Mouse (Mus musculus): ENCODE measurements around the gene Fxr2. TPM values are rescaled to one million over a fixed set of nuclear protein-coding genes. Genes with fewer than 3 reads are reported as not detected.
"Not testable (repeated sequence)": the region's sequence is repeated elsewhere in the genome, so short reads cannot be mapped to it uniquely, and the experiment has no call there.

Fxr2 gene
- total RNA-seq, 2 experiments from 2014 or later, result 124 to 131 TPM

DNA sequence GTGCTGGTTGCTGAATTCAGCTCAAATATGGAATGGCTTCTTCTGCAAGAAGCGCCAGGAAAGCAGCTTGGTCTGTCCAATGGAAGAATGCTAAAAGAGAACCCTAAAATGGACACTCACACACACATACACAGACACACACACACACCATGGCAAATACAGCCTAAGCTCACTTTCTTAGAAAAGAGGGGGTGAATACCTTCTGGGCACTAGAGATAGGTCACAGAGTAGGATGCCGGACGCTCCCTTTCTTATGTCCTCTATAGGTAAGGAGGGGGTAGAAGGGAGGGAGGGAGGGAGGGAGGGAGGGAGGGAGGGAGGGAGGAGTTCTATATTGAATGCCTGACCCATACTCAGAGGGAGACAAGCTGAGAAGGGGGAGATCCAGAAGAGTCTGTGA is 24.3 kb upstream of the Fxr2 start:
- DNase-seq (ENCODE audit: extremely low spot score in 1 of 2, low spot score in 1 of 2), result no peak

DNA sequence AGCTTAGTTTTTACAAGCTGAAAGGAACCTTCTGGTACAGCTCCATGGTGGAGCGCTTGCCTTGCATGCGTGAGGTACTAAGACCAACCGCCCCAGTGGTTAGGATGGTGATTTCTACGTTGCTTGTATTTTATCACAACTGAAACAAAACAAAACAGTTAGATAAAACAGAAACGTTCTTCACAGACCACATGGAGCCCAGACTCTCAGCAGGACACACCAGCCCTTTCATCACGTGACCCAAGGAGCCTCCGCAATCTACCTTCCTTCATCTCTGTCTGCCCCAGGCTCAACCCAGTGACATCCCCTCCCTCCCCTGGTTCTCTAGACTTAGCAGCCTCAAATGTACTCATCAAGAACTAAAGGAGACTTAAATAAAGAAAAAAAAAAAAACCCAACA is 23.4 kb upstream of the Fxr2 start:
- no peak for DNase-seq (ENCODE audit: extremely low spot score in 1 of 2, low spot score in 1 of 2)

DNA sequence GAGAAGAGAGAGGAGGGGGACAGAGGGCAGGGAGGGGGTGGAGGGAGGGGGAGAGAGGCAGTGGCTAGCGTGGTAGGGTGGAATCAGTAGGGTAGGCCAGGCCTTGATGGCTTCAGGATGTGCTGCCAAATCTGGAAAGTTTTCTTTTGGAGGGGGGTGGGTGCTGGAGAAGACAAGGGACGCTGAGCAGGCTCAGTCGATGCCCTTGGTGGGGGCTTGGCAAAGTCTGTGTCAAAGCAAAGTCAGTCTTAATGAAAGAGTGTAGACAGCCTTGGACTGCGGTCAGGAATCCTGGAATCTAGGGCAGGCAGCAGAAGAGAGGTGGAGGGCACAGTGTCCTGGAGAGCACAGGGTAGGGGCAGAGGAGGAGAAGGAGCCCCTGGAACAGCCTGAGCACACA is 21.9 kb upstream of the Fxr2 start:
- no peak for DNase-seq (ENCODE audit: extremely low spot score in 1 of 2, low spot score in 1 of 2)

DNA sequence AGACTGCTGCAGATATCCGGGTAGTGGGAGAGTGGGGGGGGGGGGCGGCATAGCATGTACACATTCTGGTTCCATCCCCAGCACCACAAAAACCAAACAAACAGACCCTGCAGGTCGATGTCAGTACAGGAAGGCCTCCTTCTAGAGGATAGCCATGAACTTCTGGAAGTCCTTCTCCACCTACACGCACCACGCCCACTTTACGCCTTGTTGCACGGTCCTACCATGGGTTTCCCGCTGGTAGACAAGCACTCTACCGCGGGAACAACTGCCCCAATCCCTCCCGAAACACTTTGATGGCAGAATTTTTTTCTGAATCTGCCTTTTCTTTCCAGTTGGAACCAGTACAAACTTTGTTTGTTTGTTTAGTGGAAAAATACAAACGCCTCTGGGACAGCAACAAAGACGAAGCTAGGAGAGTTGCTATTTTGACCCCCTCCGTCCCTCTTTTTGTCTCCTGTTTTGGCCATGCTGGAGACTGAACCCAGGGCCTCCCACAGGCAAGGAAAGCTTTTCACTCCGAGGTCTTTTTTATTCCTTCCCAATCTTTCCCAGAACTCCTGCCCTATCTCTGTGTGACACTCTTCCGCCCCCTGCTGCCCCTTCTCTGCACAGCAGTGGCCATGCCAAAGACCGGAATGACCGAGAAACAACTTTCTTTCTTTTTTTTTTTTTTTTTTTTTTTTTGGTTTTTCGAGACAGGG is 19.1 kb upstream of the Fxr2 start:
- DNase-seq (ENCODE audit: extremely low spot score in 1 of 2, low spot score in 1 of 2), result peak; percentile 64 to 90

DNA sequence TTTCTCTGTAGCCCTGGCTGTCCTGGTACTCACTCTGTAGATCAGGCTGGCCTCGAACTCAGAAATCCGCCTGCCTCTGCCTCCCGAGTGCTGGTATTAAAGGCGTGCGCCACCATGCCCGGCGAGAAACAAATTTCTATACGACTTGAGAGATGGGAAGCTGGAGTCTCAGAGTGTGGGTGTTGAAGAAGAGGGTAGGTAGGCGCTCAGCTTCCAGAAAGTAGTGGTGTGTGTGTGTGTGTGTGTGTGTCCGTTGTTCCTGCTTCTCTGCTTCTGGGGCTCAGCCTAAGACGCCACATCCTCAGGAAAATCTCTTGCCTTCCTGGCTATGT is 18.6 kb upstream of the Fxr2 start:
- DNase-seq (ENCODE audit: extremely low spot score in 1 of 2, low spot score in 1 of 2), result not testable (repeated sequence)

DNA sequence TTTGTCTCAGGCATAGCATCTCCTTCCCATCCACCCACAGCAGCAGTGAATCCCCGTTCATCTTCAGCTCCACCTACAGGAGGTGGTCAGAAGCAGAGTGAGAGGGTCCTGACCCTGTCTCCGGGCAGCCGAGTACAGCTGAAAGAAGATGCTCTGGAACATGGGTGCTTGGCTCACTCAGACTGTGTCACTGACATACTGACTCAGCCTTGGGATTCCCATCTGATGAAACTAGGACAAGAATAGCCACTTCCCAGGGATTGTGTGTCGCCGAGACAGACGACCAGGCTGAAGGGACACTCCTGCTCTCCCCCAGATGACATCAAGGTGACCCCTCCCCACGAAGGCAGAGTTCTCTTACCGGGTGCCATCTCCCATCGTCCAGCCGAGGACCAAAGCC is 16.0 kb upstream of the Fxr2 start:
- DNase-seq (ENCODE audit: extremely low spot score in 1 of 2, low spot score in 1 of 2), result no peak

DNA sequence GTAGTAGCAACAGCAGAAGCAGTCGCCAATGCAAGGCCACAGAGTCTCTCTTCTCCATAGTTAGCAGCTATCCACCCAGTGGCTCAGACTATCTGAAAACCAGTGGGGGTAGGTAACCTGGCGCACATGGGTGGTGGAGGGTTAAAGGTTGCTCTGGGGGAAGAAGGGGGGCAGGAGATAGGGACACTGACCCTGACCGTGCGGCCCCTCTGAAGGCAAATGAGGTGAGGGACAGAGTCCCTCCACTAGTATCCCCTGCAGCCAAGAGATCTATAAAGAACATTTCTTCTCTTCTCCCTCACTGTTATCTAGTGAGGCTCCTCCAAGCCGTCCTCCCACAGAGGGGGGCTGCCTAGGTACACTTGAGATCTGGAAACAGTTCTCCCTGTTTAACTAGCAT is 15.0 kb upstream of the Fxr2 start, which contains the start of gene Shbg:
TSS of gene Shbg (minus strand) at position 101 of the 400 bp plus-strand sequence.
- no peak for DNase-seq (ENCODE audit: extremely low spot score in 1 of 2, low spot score in 1 of 2)

DNA sequence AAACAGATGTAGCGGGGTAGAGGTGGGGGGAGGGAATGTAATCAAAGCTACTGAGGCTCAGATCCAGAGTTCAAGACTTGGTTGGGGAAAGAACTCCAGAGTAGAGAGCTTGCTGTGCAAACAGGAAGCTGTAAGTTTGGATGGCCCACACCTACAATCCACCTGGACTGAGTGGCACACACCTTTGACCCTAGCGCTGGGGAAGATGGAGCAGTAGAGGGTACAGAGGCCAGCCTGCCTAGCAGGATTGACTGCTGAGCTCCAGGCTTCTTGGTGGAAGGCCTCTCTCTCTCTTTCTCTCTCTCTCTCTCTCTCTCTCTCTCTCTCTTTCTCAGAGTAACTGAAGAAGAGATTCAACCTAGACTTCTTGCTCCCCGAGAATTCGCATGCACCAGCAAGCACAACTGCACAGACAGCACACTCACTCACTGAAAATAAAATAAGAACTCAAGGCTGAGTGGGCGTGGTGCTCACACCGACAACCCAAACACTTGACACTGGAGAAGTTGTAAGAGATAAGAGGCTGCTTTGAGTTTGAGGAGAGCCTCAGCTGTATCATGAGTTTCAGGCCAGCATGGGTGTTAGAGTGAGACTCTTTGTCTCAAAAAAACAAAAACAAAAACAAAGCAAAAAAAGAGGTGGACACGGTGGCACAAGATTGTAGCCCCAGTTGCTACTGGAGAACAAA is 12.3 kb upstream of the Fxr2 start:
- DNase-seq (ENCODE audit: extremely low spot score in 1 of 2, low spot score in 1 of 2), result no peak

DNA sequence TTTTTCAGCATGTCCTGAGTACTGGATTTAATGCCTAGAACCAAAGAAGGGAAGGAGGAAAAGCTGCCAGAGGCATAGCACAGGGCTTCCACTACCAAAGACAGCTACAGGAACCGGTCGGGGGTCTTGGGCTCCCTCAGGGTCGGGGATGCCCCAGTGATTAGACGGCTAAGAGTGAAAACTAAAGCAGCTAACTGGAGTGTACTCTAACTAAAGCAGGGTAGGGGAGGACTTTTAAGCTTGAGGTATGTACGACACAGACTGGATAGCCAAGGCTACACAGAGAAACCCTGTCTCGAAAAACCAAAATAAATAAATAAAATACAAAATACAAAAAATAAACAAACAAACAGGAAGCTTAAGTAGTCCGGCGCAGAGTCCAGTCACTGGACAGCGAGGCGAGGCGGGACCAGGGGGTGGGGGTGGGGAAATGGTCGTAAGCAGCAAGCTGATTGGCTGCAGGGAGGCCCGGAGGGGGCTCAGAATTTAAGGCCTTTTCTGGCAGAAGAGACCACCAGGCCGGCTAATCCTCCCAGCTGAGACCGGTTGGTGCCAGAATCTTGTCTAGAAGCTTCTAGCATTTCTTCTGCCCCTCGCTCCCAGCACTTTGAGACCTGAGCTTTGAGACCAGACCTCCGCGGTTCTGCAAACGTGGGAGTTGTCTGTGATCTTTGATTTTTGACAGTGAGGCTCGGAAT is 11.1 kb upstream of the Fxr2 start, which contains the start of gene Sat2:
TSS of gene Sat2 (plus strand) at position 454 of the 698 bp plus-strand sequence.
- peak; percentile 31 to 49 for DNase-seq (ENCODE audit: extremely low spot score in 1 of 2, low spot score in 1 of 2)

DNA sequence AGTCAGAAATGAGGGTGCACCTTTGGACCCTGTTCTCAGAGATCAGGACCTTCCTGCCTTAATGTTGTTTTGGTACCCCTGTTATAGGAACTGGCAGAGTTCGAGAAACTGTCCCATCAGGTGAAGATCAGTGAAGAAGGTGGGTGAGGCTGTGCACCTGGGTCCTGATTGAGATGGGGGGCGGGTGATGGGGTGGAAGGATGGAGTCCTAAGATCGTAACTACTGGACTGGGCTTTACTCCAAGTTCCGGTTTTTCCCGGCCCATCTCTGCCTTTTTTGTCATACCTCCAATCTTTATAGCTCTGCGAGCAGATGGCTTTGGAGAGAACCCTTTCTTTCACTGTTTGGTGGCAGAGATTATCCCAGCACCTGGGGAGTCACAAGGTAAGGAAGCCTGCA is 10.4 kb upstream of the Fxr2 start:
- no peak for DNase-seq (ENCODE audit: extremely low spot score in 1 of 2, low spot score in 1 of 2)

DNA sequence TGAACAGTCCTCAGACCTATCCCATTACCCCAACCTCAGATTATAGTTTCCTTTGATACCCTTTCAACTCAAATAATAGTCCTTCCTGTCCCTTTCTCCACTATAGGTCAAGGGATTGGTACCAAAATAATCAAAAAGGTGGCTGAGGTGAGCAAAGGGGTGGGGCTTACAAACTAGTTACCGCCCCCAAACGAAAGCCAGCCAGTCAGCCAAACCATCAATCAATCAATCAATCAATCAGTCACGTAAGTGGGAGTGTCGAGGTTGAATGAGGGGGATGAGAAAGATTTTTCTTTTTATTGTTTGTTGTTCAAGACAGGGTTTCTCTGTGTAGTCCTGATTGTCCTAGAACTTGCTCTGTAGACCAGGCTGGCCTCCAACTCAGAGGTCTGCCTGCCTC is 9.8 kb upstream of the Fxr2 start:
- no peak for DNase-seq (ENCODE audit: extremely low spot score in 1 of 2, low spot score in 1 of 2)

DNA sequence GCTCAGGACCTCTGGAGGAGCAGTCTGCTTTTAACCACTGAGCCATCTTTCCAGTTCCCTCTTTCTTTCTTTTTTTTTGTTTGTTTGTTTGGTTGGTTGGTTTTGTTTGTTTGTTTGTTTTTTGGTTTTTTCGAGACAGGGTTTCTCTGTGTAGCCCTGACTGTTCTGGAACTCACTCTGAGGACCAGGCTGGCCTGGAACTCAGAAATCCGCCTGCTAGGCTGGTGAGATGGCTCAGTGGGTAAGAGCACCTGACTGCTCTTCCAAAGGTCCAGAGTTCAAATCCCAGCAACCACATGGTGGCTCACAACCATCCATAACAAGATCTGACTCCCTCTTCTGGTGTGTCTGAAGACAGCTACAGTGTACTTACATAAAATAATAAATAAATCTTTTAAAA is 8.5 kb upstream of the Fxr2 start:
- not testable (repeated sequence) for DNase-seq (ENCODE audit: extremely low spot score in 1 of 2, low spot score in 1 of 2)

DNA sequence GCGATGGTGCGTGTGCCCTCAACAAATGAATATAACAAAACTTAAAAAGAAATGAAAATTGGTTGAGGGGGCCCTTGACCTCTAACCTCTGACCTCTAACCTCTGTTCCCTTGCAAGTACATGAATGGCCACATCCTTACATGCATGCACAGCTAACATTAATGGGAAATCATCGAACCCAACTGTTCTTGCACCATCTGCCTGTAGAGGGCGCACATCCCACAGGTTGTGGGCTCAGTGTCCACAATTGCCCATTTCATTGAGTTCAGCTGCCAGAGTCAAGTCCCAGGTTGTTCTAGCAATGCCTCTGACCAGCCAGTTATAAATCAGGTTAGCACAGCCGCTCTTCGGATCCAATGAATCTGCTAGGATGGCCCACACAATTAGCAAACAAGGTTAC is 4.5 kb upstream of the Fxr2 start:
- peak; percentile 38 to 87 for DNase-seq (ENCODE audit: extremely low spot score in 1 of 2, low spot score in 1 of 2)

DNA sequence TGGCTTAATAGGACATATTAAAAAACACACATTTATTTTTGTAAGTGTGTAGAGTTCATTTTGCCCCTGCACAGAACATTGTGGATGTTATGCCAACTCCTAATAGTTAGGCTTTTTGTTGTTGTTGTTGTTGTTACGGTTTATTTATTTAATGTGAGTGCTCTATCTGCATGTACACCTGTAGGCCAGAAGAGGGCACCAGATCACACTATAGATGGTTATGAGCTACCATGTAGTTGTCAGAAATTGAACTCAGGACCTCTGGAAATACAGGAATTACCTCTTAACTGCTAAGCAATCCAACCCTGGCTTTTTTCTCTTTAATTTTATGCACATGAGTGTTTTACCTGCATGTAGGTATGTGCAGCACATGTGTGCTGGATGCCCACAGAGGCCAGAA is 3.0 kb upstream of the Fxr2 start:
- DNase-seq (ENCODE audit: extremely low spot score in 1 of 2, low spot score in 1 of 2), result no peak

DNA sequence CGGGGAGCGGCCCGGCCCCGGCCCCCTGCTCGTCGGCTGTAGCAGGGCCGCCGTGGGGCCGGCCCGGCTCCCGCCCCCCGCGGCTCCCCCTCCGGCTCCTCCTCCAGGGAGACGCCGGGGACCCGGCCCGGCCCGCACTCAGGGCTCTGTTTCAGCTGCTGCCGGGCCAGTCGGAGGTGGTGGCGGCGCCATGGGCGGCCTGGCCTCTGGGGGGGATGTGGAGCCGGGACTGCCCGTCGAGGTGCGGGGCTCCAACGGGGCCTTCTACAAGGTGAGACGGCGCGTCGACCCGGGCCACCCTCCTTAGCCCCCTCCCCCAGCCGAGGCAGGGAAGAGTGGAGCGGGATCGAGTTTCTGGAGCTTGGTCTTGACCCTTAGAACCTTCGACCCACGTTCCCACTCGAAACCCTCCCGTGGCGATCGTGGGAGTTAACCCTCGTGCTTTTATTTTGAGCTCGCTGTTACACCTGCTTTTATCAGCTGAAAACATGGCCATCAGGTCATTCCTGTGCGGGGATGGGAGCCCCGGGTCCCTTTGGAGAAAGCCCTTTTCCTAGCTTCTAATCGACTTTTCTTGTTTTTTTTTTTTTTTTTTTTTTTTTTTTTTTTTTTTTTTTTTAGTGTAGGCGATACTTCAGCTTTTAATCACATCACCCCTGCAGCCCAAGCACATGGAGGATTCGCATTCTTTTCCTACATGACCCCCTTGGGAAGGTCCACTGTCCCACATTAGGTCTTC is 507 bp downstream of the Fxr2 start:
- no peak for DNase-seq (ENCODE audit: extremely low spot score in 1 of 2, low spot score in 1 of 2)

DNA sequence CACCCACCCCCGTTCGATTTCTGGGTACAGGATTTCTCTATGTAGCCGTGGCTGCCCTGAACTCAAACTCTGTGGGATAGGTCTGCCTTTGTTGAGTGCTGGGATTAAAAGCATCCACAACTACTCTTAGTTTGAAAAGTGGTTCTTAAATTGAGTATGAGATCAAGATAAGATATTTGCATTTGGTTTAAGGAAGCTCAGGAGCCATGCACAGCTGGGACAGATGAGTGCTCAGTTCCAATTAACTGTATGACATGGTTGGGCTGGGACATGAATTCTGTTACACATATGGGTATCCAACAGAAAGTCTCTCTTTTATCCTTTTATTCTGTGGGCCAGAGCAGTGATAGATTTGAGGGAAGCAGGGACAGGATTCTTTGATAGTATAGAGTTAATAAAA is 2.7 kb downstream of the Fxr2 start:
- no peak for DNase-seq (ENCODE audit: extremely low spot score in 1 of 2, low spot score in 1 of 2)

DNA sequence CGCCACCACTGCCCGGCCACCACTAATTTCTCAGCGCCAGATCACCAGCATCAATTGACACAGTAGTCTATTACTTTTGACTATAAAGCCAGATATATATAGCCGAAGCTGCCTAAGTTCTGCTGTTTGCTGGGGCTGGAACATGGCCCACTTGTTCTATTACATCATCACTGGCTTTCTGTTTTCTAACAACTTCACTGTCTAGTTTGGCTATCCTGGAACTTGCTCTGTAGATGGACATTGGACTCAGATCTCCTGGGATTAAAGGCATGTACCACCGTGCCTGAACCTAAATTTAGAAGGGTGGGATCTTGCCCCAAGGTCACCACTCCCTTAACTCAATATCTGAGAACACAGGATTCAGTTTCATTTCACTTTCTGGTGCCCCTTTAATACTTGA is 13.1 kb downstream of the Fxr2 start:
- DNase-seq (ENCODE audit: extremely low spot score in 1 of 2, low spot score in 1 of 2), result no peak

DNA sequence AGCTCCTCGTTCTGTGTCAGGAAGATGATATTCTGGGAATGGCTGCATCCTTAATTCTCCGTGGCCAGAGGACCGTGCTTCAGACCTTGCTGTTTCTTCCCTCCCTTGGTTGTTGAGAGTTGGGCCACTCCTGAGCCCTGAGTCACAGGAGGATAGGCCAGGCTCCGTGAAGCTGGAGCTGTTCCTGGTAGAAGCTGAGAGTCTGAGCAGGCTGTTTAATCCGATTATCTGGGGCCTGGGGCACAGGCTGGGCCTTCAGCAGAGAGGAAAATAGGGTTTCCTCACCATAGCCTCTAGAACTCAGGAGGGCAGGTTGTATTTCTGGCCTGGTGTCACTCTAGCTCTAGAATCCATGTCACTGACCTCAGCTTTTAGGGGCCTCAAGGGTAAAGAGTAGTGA is 20.6 kb downstream of the Fxr2 start:
- DNase-seq (ENCODE audit: extremely low spot score in 1 of 2, low spot score in 1 of 2), result no peak

DNA sequence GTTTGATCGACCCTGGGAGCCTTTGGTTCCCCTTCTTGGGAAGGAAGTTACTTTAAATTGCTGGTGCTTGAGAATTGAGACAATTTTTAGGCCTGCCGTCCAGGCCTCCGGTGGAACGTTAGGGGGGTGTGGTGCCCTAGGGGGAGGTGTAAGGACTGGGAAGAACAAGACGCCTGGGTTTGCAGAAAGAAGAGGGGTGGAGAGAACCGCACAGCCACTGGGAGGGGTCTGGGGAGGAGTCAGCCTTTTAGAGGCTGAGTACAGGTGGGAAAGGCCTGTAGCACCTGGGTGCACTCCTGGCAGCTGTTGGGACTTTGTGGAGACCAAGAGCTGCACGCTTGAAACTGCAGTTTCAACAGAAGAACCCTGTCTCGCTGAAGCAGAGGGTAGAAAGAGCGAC is 22.0 kb downstream of the Fxr2 start:
- no peak for DNase-seq (ENCODE audit: extremely low spot score in 1 of 2, low spot score in 1 of 2)

DNA sequence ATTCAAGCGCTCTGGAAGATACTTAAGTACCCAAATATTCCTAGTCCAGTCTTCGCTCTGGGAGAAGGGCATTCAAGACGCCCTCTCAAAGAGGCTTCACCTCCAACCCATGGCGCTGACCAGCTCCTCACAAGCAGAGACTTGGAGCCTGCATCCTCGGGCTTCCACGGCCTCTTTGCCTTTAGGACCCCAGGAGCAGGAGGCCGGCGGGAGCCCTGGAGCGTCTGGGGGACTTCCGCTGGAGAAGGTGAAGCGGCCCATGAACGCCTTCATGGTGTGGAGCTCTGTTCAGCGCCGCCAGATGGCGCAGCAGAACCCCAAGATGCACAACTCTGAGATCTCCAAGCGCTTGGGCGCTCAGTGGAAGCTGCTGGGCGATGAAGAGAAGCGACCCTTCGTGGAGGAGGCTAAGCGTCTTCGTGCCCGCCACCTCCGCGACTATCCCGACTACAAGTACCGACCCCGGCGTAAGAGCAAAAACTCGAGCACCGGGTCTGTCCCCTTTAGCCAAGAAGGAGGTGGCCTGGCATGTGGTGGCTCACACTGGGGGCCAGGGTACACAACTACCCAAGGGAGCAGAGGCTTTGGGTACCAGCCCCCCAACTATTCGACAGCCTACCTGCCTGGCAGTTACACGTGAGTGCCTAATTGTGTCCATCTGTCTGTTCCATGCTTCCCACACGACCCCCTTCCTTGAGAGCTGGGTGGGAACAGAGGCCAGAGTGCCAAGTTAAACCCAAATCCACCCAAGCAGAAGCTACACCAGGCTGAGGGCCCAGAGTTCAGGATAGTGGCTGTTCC is 22.7 kb downstream of the Fxr2 start, which contains the start of gene Sox15:
TSS of gene Sox15 (plus strand) at position 51 of the 801 bp plus-strand sequence.
- peak; percentile 60 to 71 for DNase-seq (ENCODE audit: extremely low spot score in 1 of 2, low spot score in 1 of 2)
